Mouse (Mus musculus) limb, embryonic 14.5 days (tissue): ENCODE measurements around the gene Adamts20. TPM values are rescaled to one million over a fixed set of nuclear protein-coding genes. Genes with fewer than 3 reads are reported as not detected.
A peak's percentile ranks its signal among the peaks of the same experiment; 100 is the strongest.

ENCODE experiments used
- ATAC-seq: fragments of 200-750 bp; cut with Nextera tagmentation; 2 replicates; pipeline ENCODE4 v1.8.0; 2017; ENCODE audit warnings: low read depth, moderate number of reproducible peaks, moderate TSS enrichment; ENCODE audit not compliant: low FRiP score
- DNase-seq: peaks from one replicate; pipeline ENCODE4 v3.0.0-alpha.2; 2015; ENCODE audit warnings: low spot score
- H3K27ac ChIP-seq: fragments of 300-500 bp; sonication (generic); replicated peaks from 2 replicates; pipeline ENCODE4 v1.5.1; 2014; ENCODE audit warnings: low read depth, mild to moderate bottlenecking, low read length, moderate library complexity, mixed read lengths
- H3K27me3 ChIP-seq: fragments of 300-500 bp; sonication (generic); 2 replicates; pipeline ENCODE4 v1.6.1; 2014; ENCODE audit warnings: low read length, mixed read lengths; ENCODE audit not compliant: control insufficient read depth, insufficient read depth
- H3K36me3 ChIP-seq: fragments of 300-500 bp; sonication (generic); 2 replicates; pipeline ENCODE4 v1.6.1; 2014; ENCODE audit warnings: mild to moderate bottlenecking, low read length, moderate library complexity, mixed read lengths; ENCODE audit not compliant: control insufficient read depth, insufficient read depth
- H3K4me1 ChIP-seq: fragments of 300-500 bp; sonication (generic); 2 replicates; pipeline ENCODE4 v1.6.1; 2014; ENCODE audit warnings: antibody characterized with exemption, low read length, mixed read lengths; ENCODE audit not compliant: control insufficient read depth, insufficient read depth
- H3K4me2 ChIP-seq: fragments of 300-500 bp; sonication (generic); replicated peaks from 2 replicates; pipeline ENCODE4 v1.6.1; 2014; ENCODE audit warnings: low read depth, mild to moderate bottlenecking, low read length, moderate library complexity; ENCODE audit not compliant: severe bottlenecking
- H3K4me3 ChIP-seq: fragments of 300-500 bp; sonication (generic); replicated peaks from 2 replicates; pipeline ENCODE4 v1.5.1; 2014; ENCODE audit warnings: low read length
- H3K9ac ChIP-seq: fragments of 300-500 bp; sonication (generic); 2 replicates; pipeline ENCODE4 v1.6.1; 2014; ENCODE audit warnings: mild to moderate bottlenecking, low read depth, low read length, moderate library complexity; ENCODE audit not compliant: severe bottlenecking
- H3K9me3 ChIP-seq: fragments of 300-500 bp; sonication (generic); 2 replicates; pipeline ENCODE4 v1.6.1; 2016; ENCODE audit warnings: low read length; ENCODE audit not compliant: control insufficient read depth
- POLR2A ChIP-seq: fragments of 200-500 bp; IDR thresholded peaks from 2 replicates; pipeline ENCODE4 v1.8.0; 2012; ENCODE audit warnings: inconsistent platforms, mild to moderate bottlenecking, moderate library complexity, borderline replicate concordance; ENCODE audit not compliant: insufficient read depth, insufficient read length; ENCODE audit errors: extremely low read depth
- WGBS: fragments of 180-500 bp; shearing (Covaris S2); extraction: QIAGEN DNeasy Blood & Tissue Kit; methylation state at CpG from one replicate; pipeline ENCODE4 v1.1.7; 2014; 5-methylcytosine and 5-hydroxymethylcytosine counted together
- polyA plus RNA-seq, 2 experiments: library from polyadenylated mRNA; depleted of rRNA in 1 of 2; stranded (reverse) in 1 of 2; unstranded in 1 of 2; fragments of >200 nt; fragmentation: Nextera tagmentation in 1 of 2; extraction: Ambion mirVana in 1 of 2; gene quantifications; 2 replicates each; pipeline versions ENCODE4 v1.2.1 to v1.2.3; 2012 to 2014

Gene Adamts20
- polyA plus RNA-seq, 2 experiments = 5.8 to 6.3 TPM

DNA sequence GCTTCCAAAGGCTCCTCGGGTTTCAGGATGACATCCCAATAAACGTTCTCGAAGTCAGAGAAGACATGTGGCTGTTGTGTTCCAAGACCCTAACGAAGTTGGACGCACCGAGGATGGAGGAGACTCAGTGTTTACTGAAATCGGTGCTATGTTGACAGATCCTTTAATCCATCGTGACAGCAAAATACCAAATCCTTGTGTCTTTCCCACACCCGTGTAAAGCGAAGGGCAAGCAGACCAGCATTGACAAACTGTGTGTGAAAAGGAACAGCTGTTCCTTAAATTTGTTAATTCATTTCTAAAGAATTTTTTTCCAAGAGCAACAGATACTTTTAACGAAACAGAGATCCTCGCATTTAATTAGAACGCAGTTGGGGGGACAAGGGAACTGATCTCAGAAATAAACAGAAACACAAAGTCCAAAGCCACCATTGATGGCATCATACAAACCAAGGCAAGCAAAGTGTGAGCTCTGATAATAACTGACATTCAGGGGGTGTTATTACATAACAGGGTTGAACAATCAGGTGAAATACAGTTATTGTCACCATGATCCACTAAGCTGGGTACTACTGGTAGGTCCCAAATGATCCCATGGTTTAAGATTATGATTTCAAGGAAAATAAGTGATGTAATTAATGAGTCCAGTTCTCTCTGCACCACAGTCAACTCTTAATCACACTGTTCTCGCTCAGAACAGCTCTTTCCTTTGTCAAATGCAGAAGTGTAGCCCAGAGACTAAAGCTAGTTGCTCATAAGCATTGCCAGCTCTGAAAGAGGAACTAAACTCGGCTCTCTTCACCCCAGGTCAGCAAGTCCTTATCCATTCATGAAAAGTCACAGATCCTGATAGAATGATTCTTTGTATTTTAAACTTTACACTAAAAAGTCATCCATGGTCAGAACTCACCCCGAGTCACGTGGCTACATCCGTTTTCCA lies 47.7 kb downstream of the Adamts20 start:
- Histone ChIP-seq H3K4me3 (no peak overlapping the region), H3K36me3 (no peaks in the 10 kb centered on the region), H3K9ac (no peak overlapping the region), H3K4me1 (peaks cover 3% of the 10 kb centered on the region; the same call in 1 of the 2 replicates), H3K9me3 (no peaks in the 10 kb centered on the region), H3K27ac (no peak overlapping the region), H3K4me2 (no peak overlapping the region), H3K27me3 (no peaks in the 10 kb centered on the region)
- no peak for DNase-seq
- WGBS = 82% methylated on average over 18 of the region's 18 CpGs
- ATAC-seq = no peak
- no peak for TF ChIP-seq POLR2A

- no peak for TF ChIP-seq POLR2A
- Histone ChIP-seq H3K36me3 (no peaks in the 10 kb centered on the region), H3K4me3 (no peak overlapping the region), H3K9ac (no peak overlapping the region), H3K4me2 (no peak overlapping the region), H3K27me3 (peaks cover 4% of the 10 kb centered on the region; the same call in 1 of the 2 replicates), H3K9me3 (no peaks in the 10 kb centered on the region), H3K4me1 (0 out of 2 replicates have a peak, but pooled peaks cover 5% of the 10 kb centered on the region), H3K27ac (no peak overlapping the region)
- no peak for ATAC-seq
- WGBS = 77% methylated on average over 7 of the region's 7 CpGs
- DNase-seq = no peak
Observed at GRCm38 (mm10) chr15:94409832-94410231, 55.4 kb downstream of the Adamts20 start.

DNA sequence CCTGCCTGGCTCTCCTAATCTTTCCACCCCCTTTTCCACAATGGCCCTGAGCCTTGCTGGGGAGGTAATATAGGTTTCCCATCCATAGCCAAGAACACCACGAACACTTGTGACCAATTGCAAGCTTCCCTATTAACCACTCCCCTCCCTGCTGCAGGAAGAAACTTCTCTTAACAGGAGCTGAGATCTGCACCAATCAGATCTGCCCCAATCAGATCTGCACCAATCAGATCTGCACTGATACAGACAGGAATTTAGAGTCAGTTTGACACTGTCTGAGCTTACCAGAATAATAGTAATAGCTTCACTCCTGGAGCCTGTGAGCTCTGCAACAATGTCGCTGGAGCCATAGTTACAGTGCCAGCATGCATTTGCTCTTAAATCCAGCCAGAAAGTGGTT lies 58.9 kb downstream of the Adamts20 start:
- H3K9me3 ChIP-seq = no peaks in the 10 kb centered on the region
- TF ChIP-seq POLR2A = no peak
- no peak for DNase-seq
- 22% methylated on average over 2 of the region's 2 CpGs for WGBS
- no peak overlapping the region for H3K4me2 ChIP-seq
- no peak overlapping the region for H3K9ac ChIP-seq
- ATAC-seq = peak; percentile 48; the same call in 1 of the 2 replicates
- peaks cover 14% of the 10 kb centered on the region for H3K4me1 ChIP-seq
- H3K4me3 ChIP-seq = no peak overlapping the region
- H3K36me3 ChIP-seq = no peaks in the 10 kb centered on the region
- peaks cover 22% of the 10 kb centered on the region for H3K27me3 ChIP-seq
- H3K27ac ChIP-seq = no peak overlapping the region

- Histone ChIP-seq H3K27ac (no peak overlapping the region), H3K9me3 (no peaks in the 10 kb centered on the region), H3K4me3 (peak overlapping the region; percentile 73), H3K4me1 (peaks cover 8% of the 10 kb centered on the region), H3K27me3 (peaks cover 22% of the 10 kb centered on the region), H3K4me2 (peak overlapping the region; percentile 99), H3K9ac (peak overlapping the region; percentile 61), H3K36me3 (no peaks in the 10 kb centered on the region)
- DNase-seq (peak; percentile 75), ATAC-seq (peak; percentile 93)
- no peak for TF ChIP-seq POLR2A
- WGBS = 0% methylated on average over 46 of the region's 65 CpGs
Observed at GRCm38 (mm10) chr15:94404071-94404545, 61.1 kb downstream of the Adamts20 start.

- DNase-seq = no peak
Observed at GRCm38 (mm10) chr15:94403461-94404070, 61.7 kb downstream of the Adamts20 start.

More at GRCm38 (mm10) chr15:94403461-94404070, 61.7 kb downstream of the Adamts20 start:
- Histone ChIP-seq H3K4me3 (peak overlapping the region; percentile 73), H3K27ac (no peak overlapping the region), H3K9ac (peak overlapping the region; percentile 61), H3K9me3 (no peaks in the 10 kb centered on the region), H3K4me1 (peaks cover 8% of the 10 kb centered on the region), H3K4me2 (peak overlapping the region; percentile 99), H3K27me3 (peaks cover 22% of the 10 kb centered on the region), H3K36me3 (no peaks in the 10 kb centered on the region)
- no peak for TF ChIP-seq POLR2A
- WGBS = under 1% methylated on average over 32 of the region's 34 CpGs
- ATAC-seq = 0 out of 2 replicates have a peak, but pooled peaks have one; percentile 11
